Comparison of ENCODE assay signal across 23 mouse cellular contexts in genomic region chr1:186202536-186202935, GRCm38 (mm10).
DNase-seq lines count a peak whose midpoint lies in the region; ATAC-seq and TF ChIP-seq lines count a peak whose summit lies in the region.
"Had no signal": no experiment of that assay in that cellular context is flagged by ENCODE, and none has a peak within 500 bp of the region (broad histone marks: within the 10 kb centered on the region; RNA-seq: fewer than 3 reads in every experiment).

No protein-coding gene starts in this region.

- no peak for TF ChIP-seq POLR2A in lung, adult 2 months (IDR thresholded peaks at IDR 0.05; ENCODE audit: borderline replicate concordance, extremely low read depth, low read depth, low read length)

- H3K27ac ChIP-seq in liver, postnatal 0 days (ENCODE audit: low read depth), result no peak overlapping the region
- H3K27ac ChIP-seq: embryonic facial prominence, embryonic 10.5 days; embryonic facial prominence, embryonic 12.5 days; forebrain, embryonic 13.5 days had no signal

- no peaks in the 10 kb centered on the region for H3K9me3 ChIP-seq in liver, postnatal 0 days (ENCODE audit: low read length)
- H3K9me3 ChIP-seq: embryonic facial prominence, embryonic 10.5 days; embryonic facial prominence, embryonic 12.5 days; forebrain, embryonic 13.5 days had no signal

- H3K4me3 ChIP-seq in lung, adult 2 months (replicated peaks; ENCODE audit: extremely low read depth, low read depth, low read length), result no peak overlapping the region
- H3K4me3 ChIP-seq in liver, postnatal 0 days (ENCODE audit: low read depth, low read length), result no peak overlapping the region
- H3K4me3 ChIP-seq: embryonic facial prominence, embryonic 10.5 days; embryonic facial prominence, embryonic 12.5 days; forebrain, embryonic 13.5 days had no signal

- no peaks in the 10 kb centered on the region for H3K27me3 ChIP-seq in liver, postnatal 0 days (ENCODE audit: insufficient read depth, low read length)
- H3K27me3 ChIP-seq: CH12.LX; embryonic facial prominence, embryonic 12.5 days; forebrain, embryonic 13.5 days; Patski had no signal

- DNase-seq in lung, postnatal 36 days, result peak; percentile 21
- no peak for DNase-seq in lung, adult 2 months
- no peak for DNase-seq in liver, postnatal 0 days
- DNase-seq: adrenal gland, adult 8-10 months; adrenal gland, postnatal 14 days; adrenal gland, postnatal 36 days; B cell, adult 2 months; cerebellum, adult 11-12 months; cerebellum, adult 2 months; cerebellum, adult 9-10 months; cerebellum, postnatal 10 days; cerebellum, postnatal 25 days had no signal

- H3K4me2 ChIP-seq in liver, postnatal 0 days (ENCODE audit: low read depth, low read length), result no peak overlapping the region
- H3K4me2 ChIP-seq: embryonic facial prominence, embryonic 12.5 days; forebrain, embryonic 13.5 days had no signal

- H3K4me1 ChIP-seq in lung, adult 2 months (ENCODE audit: control insufficient read depth, insufficient read depth, low read length), result no peaks in the 10 kb centered on the region
- no peaks in the 10 kb centered on the region for H3K4me1 ChIP-seq in liver, postnatal 0 days (ENCODE audit: insufficient read depth)
- H3K4me1 ChIP-seq: embryonic facial prominence, embryonic 10.5 days; embryonic facial prominence, embryonic 12.5 days; forebrain, embryonic 13.5 days had no signal

- ATAC-seq in granulocyte monocyte progenitor cell, adult 5-6 weeks (replicated peaks; ENCODE audit: poor library complexity, severe bottlenecking), result peak; percentile 41
- ATAC-seq in megakaryocyte progenitor cell, adult 5-6 weeks (replicated peaks; ENCODE audit: poor library complexity), result peak; percentile 62
- no peak for ATAC-seq in liver, postnatal 0 days
- ATAC-seq: activated CD4-positive, CD25-positive, alpha-beta regulatory T cell, adult 4 months; CD4-positive, CD25-positive, alpha-beta regulatory T cell, adult 4 months; forebrain, embryonic 13.5 days; forebrain, embryonic 16.5 days; Patski had no signal

- H3K36me3 ChIP-seq in liver, postnatal 0 days (replicated peaks; ENCODE audit: insufficient read depth, low read length), result no peaks in the 10 kb centered on the region
- H3K36me3 ChIP-seq: embryonic facial prominence, embryonic 10.5 days; embryonic facial prominence, embryonic 12.5 days; G1E had no signal

- no peak for TF ChIP-seq CTCF in lung, adult 2 months (IDR thresholded peaks at IDR 0.05; ENCODE audit: insufficient read depth, low read length)
- TF ChIP-seq CTCF in liver, postnatal 0 days (IDR thresholded peaks at IDR 0.05; ENCODE audit: low read depth), result no peak

- no peak for TF ChIP-seq EP300 in liver, postnatal 0 days (IDR thresholded peaks at IDR 0.05; ENCODE audit: low read depth)

- no peak overlapping the region for H3K9ac ChIP-seq in liver, postnatal 0 days (replicated peaks)
- H3K9ac ChIP-seq: embryonic facial prominence, embryonic 12.5 days; forebrain, embryonic 13.5 days had no signal
